Mouse (Mus musculus) spleen, adult 12 weeks (tissue): ENCODE data around the gene Wrap73.
A peak's percentile ranks its signal among the peaks of the same experiment; 100 is the strongest.

Experiments
- DNase-seq: peaks from one replicate; pipeline ENCODE4 v3.0.0; 2022; ENCODE audit warnings: low spot score

The Wrap73 gene

GRCm38 (mm10) chr4:154142211-154143040, at the start of gene Wrap73:
Wrap73 (plus strand) TSS chr4:154142372.
- peak; percentile 77 for DNase-seq

GRCm38 (mm10) chr4:154093210-154093609, 49.0 kb upstream of the Wrap73 start:
- peak; percentile 35 for DNase-seq

DNA sequence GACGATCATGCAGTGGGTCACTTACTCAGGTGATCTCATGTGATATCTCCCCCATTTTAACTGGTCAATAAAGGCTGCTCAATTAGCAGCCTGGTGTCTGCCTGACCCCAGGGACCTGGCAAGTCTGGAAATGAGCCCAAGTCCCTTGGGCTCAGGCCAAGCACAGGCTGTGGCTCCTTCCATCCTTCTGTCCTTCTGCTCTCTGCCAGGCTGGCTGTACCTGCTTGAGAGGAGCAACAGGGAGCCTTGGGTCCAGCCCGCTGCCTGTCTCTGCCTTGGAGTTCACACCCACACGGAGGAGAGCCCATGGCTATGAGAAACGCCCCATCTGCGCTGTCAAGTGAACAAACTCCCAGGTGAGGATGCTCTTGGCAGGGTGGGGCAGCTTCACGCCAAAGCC, 46.1 kb upstream of the Wrap73 start:
- DNase-seq, result no peak

- DNase-seq, result no peak
Observed at GRCm38 (mm10) chr4:154099361-154099760, 42.8 kb upstream of the Wrap73 start.

GRCm38 (mm10) chr4:154103386-154103785, 38.8 kb upstream of the Wrap73 start:
- DNase-seq, result no peak

DNA sequence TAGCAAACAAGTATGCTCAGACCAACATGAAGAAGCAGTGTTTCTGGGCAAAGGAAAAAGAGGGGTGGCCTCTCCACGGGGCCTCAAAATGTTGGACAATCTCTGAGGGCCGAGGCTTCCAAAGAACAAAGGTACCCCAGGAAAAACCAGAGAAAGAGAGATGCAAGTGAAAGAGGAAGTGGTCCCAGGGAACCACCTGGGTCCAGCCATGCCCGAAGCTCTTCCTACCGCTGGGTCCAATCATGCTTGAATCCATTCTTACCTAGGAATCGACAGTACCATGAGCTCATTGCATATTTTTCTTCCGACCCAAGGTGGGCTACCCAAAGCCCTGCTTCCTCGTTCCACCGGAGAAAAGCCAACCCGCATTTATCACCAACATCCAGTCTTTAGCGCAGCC, 38.3 kb upstream of the Wrap73 start:
- DNase-seq, result no peak

DNA sequence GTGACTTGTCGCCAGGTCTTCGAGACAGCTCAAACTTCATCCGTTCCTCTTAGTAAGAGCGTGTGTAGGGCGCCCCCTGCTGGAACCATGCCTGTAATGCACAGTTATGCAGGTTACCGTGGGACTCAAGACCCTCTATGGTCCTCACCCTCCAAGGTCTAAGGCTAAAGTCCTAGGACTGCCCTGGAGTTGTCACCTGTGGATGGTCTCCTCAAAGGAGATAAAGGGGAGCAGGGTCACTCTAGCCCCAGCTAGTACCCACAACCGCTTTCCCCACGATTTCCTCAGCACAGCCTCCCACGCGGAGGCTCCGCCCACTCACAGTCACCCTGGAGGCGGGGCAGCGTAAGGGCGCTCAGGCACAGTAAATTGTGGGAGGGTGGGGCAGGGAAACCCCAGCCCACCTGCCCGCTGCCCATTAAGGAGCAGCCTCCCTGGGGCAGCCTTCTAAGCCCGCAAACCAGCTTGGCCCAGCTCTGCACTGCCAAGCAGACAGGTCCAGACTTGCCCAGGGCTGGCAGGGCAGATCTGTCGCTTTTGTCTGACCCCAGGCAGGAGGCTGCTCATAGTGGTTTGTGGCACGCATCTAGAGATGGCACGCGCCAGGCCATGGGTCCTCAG, 36.7 kb upstream of the Wrap73 start:
- peak; percentile 55 for DNase-seq

GRCm38 (mm10) chr4:154106497-154107061, 35.6 kb upstream of the Wrap73 start:
- no peak for DNase-seq

DNA sequence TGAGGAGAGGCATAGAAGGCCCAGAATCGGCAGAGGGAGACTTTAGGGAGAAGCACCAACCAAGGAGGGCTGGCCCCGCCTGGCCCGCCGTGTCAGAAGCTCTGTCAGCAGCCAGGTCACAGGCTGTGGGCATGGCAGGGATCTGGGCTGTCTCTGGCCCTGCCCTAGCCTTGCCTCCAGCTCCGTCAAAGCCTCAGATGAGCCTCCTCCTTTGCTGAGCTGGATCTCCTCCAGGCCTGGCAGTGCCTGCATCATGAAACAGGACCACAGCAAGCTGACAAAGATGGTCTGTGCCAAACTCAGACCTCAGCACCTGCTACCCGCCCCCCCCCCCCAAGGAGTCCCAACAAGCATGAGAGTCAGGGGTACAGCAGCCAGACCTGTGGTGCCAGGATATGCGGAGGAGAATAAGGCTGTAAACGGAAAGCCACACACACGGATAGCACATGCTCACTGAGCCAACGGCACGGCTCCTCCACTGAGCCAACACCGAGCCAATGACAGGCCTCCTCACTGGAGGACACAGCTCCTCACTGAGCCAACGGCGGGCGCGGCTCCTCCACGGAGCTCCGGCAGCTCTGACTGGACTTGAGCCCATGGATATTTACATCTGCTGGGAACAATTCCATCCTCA, 32.8 kb upstream of the Wrap73 start:
- DNase-seq, result no peak

DNA sequence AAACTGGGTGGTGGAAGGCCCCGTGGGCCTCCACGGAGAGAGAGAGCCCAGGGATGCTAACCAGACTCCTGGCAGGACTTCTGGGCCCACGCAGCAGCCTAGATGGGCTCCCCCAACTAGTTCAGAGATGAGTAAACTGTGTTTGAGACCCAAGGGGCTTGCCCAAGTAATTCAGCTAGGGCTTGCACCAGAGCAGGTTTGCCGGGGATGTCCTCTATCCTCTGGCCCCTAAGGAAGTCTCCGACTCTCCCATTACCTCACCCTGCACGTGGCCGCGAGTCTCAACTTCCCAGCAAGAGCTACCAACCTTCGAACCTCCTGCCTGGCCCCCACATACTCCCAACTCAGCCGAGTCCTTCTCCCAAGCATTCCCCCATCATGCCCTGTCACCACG, 32.3 kb upstream of the Wrap73 start:
- no peak for DNase-seq

GRCm38 (mm10) chr4:154116421-154116820, 25.8 kb upstream of the Wrap73 start:
- DNase-seq, result no peak

DNA sequence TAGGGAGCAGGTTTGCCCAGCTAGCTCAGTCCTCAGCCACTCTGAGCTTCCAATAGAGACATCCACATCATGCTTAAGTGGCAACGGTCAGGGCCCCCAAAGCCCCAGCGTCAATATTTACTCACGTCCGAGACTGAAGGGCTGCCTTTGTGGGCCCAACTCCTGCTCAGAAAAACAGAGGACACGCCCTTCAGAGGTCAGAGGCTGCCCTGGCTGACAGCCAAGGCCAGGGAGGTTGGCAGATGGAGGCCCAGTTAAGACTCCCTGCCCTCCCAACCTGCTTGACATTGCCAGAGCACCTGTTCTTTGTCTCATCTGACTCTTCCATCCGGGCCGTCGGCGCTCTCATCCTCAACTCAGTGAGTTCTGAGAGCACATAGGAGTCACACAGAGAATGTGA, 23.4 kb upstream of the Wrap73 start:
- peak; percentile 58 for DNase-seq

DNA sequence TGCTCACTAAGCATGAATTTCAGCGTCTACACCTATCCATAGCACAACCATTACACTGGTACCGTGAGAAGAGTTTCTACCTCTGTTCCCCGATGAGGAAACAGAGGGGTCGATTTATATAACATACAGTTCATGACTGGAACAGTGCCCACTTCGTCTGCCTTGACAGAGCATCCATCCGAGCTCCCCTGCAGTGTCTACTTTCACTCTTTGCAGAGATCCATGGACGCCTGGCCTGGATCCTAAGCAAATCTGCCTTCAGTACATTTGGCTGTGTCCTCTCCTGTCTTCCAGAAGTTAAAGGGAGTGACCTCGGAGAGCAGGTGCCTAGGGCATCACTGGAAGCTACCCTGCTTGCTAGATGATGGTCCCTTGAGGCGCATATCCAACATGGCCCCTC, 23.0 kb upstream of the Wrap73 start:
- DNase-seq, result no peak

- no peak for DNase-seq
Observed at GRCm38 (mm10) chr4:154121800-154122199, 20.4 kb upstream of the Wrap73 start.

DNA sequence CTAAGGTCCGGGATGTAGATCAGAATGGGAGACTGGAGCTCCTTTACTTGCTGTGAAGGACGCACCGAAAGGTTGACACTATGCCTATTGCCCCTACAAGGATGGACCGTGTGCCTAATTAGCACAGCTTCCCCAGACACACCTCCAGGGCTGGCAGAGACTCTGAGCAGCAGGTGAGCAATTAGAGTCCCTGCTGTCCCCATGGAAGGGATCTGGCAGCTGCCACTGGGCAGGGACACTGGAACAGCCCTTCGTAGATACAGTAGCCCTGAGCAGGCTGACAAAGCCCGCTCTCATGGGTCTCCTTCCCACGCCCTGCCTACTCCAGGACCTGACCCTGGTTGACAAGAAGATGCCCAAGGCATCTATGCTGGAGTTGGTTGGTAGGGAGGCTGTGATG, 19.8 kb upstream of the Wrap73 start:
- no peak for DNase-seq

- DNase-seq, result no peak
Observed at GRCm38 (mm10) chr4:154123553-154123952, 18.6 kb upstream of the Wrap73 start.

GRCm38 (mm10) chr4:154125202-154125601, 17.0 kb upstream of the Wrap73 start:
- DNase-seq, result no peak

- no peak for DNase-seq
Observed at GRCm38 (mm10) chr4:154127273-154127672, 14.9 kb upstream of the Wrap73 start.

DNA sequence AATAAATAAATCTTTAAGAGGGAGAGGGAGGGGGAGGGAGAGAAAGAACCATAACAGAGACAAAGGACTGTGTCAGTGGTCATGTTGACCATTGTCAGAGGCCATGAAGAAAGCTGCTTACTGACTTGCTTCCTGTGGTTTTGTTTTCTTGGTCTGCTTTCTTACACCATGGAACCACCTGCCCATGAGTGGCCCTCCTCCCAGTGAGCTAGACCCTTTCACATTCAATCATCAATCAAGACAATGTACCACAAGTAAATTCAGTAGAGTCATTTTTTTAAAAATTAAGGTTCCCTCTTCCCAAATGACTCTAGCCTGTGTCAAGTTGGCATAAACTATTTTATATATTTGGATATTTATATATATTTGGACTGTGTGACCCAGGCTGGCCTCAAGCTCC, 12.2 kb upstream of the Wrap73 start:
- DNase-seq, result no peak

DNA sequence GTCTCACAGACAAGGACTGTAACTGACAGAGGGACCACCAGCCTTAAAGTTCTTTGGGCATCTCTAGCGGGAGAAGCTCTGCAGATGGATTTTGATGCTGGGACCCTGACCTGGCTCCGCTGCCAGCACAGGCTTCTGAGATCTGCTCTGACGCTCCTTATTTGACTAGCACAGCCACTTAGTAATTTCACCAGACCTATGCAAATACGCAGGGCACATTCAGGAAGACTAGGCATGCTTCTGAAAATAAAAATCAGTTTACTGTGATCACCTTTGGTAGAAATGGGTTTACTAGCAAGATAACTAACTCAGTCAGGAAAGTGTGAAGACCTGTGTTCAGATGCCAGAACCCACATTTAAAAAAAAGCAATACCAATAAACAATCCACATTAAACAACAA, 10.3 kb upstream of the Wrap73 start:
- DNase-seq, result no peak

DNA sequence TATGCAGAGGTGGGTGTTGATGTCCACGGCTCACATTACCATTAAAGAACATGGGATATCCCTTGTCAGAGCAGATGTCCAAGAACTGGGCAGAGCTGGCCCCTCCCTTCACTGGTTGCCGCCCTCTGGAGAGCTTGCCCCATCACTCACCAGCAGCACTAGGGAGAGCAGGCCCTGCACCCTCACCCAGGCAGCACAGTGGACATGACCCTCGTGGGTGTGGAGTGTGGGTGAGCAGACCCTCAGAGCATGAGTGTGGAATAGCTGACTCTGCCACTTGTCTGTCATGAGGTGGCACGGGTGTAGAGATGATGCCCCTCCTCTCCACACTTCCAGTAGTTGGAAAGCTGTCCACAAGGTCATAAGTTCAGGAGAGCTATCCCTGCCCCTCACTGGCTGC, 7.4 kb upstream of the Wrap73 start:
- DNase-seq, result no peak

- no peak for DNase-seq
Observed at GRCm38 (mm10) chr4:154137139-154137538, 5.0 kb upstream of the Wrap73 start.

DNA sequence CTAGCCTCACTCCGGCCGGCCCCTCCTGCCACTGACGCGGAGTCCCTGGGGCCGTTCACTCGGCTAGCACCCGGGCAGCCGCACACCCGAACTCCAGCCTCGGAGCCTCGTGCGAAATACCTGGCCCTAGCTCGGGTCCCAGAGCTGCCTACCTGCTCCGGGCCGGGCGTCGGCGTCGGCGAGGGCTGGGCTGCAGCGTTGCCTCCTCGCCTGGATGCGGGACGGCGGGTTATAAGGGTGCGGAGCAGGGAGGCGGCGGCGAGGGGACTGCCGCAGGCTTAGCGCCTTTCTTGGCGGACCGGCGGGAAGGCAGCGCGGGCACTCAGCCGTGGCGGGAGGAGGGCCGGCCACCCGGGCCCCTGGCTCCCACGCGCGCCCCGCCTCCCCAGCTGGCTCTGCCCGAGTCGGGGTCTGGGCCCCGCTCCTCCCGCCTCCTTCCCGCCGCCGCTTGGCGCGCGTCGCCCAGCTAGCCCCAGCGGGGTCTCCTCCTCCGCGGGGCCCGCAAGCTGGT, 2.4 kb upstream of the Wrap73 start:
- no peak for DNase-seq

- no peak for DNase-seq
Observed at GRCm38 (mm10) chr4:154140182-154140212, 2.2 kb upstream of the Wrap73 start, which contains the start of gene Trp73. Trp73 (minus strand) TSS chr4:154140208.
